Mouse (Mus musculus): ENCODE data around the gene Mast3. TPM values are rescaled to one million over a fixed set of nuclear protein-coding genes. Genes with fewer than 3 reads are reported as not detected.

Mast3 gene
- polyA plus RNA-seq, 1 experiment: 84.2 TPM

DNA sequence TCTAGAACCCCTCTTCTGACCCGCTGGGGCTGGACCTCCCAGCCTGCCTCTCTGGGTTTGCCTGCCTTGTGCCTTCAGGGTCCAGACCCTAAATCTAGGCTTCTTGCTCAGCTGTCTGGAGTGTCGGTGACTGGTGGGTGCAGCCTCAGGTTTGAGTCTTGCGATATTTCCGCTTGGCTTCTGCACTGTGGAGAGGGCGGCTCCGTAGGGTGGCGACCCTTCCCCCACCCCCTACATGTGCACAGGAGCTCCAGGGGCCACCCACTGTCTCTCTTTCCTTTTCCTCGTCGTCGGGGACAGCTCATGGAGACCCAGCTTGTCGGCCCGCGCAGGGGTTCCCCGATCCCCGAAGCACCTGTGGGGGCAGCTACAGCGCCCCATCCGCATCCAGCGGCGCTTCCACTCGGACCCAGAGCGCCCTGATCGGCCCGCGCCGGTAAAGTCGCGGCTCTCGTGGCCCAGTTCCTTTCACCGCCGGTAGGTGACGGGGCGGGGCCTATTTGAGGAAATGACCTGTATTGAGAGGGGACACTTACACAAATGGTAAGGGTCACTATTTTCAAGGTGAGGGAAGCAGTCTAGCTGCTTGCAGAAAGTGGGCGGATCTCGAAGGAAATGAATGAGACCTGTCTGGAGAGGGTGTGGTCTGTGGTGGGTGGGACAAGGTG, 74.9 kb downstream of the Mast3 start:
- Histone ChIP-seq H3K4me3 (replicated peaks; ENCODE audit: extremely low read depth, low read depth, low read length) (no peak overlapping the region), H3K4me1 (ENCODE audit: control insufficient read depth, insufficient read depth, low read length) (peaks cover 3% of the 10 kb centered on the region; the same call in 1 of the 2 replicates)
- no peak for TF ChIP-seq POLR2A (IDR thresholded peaks at IDR 0.05; ENCODE audit: borderline replicate concordance, extremely low read depth, low read depth, low read length)
- TF ChIP-seq CTCF (IDR thresholded peaks at IDR 0.05; ENCODE audit: insufficient read depth, low read length): no peak
- DNase-seq: peak; percentile 36
- WGBS: 4% methylated on average over 34 of the region's 34 CpGs

Other genes starting within 250 kb of the Mast3 start
- 102 and 112 TPM in 2 replicates for gene Isyna1, start 210.7 kb downstream of the Mast3 start, polyA plus RNA-seq (2012; rRNA removed)
- 228 and 351 TPM in 2 replicates for gene Ssbp4, start 196.2 kb downstream of the Mast3 start, polyA plus RNA-seq (2012; rRNA removed)
- 10.4 and 10.5 TPM in 2 replicates for gene Lrrc25, start 188.9 kb downstream of the Mast3 start, polyA plus RNA-seq (2012; rRNA removed)
- gene Gdf15, start 172.6 kb downstream of the Mast3 start, polyA plus RNA-seq (2012; rRNA removed): 5.4 and 6.6 TPM in 2 replicates
- 32.2 and 33.7 TPM in 2 replicates for gene Pgpep1, start 144.7 kb downstream of the Mast3 start, polyA plus RNA-seq (2012; rRNA removed)
- gene Lsm4, start 131.8 kb downstream of the Mast3 start, polyA plus RNA-seq (2012; rRNA removed): 75.2 and 76.3 TPM in 2 replicates
- 378 and 717 TPM in 2 replicates for gene Jund, start 106.1 kb downstream of the Mast3 start, polyA plus RNA-seq (2012; rRNA removed)
- gene Iqcn, start 101.6 kb downstream of the Mast3 start, polyA plus RNA-seq (2012; rRNA removed): 0.03 TPM in 1 of 2 replicates, not detected in the other
- gene Gm3336, start 86.5 kb downstream of the Mast3 start, polyA plus RNA-seq (2012; rRNA removed): 0.43 and 1.2 TPM in 2 replicates
- gene Pde4c, start 81.3 kb downstream of the Mast3 start, polyA plus RNA-seq (2012; rRNA removed): 4.1 and 5.5 TPM in 2 replicates
- gene Rab3a, start 50.4 kb downstream of the Mast3 start, polyA plus RNA-seq (2012; rRNA removed): 46.4 and 53.4 TPM in 2 replicates
- 61.6 and 80.0 TPM in 2 replicates for gene Mpv17l2, start 44.1 kb downstream of the Mast3 start, polyA plus RNA-seq (2012; rRNA removed)
- gene Pik3r2, start 28.3 kb downstream of the Mast3 start, polyA plus RNA-seq (2012; rRNA removed): 112 and 119 TPM in 2 replicates
- 0.86 and 1.5 TPM in 2 replicates for gene Il12rb1, start 3.4 kb upstream of the Mast3 start, polyA plus RNA-seq (2012; rRNA removed)
- gene Arrdc2, start 34.7 kb upstream of the Mast3 start, polyA plus RNA-seq (2012; rRNA removed): 50.3 and 78.3 TPM in 2 replicates
- 3.4 and 5.0 TPM in 2 replicates for gene Kcnn1, start 58.2 kb upstream of the Mast3 start, polyA plus RNA-seq (2012; rRNA removed)
- gene Ccdc124, start 68.9 kb upstream of the Mast3 start, polyA plus RNA-seq (2012; rRNA removed): 43.8 and 48.0 TPM in 2 replicates
- gene Slc5a5, start 87.7 kb upstream of the Mast3 start, polyA plus RNA-seq (2012; rRNA removed): 0.71 and 1.3 TPM in 2 replicates
- gene Rpl18a, start 92.4 kb upstream of the Mast3 start, polyA plus RNA-seq (2012; rRNA removed): 3,384 and 4,193 TPM in 2 replicates
- gene Map1s, start 100.9 kb upstream of the Mast3 start, polyA plus RNA-seq (2012; rRNA removed): 58.4 and 68.0 TPM in 2 replicates